Mouse (Mus musculus): ENCODE data around the gene Creb3l1. TPM values are rescaled to one million over a fixed set of nuclear protein-coding genes. Genes with fewer than 3 reads are reported as not detected.
A peak's percentile ranks its signal among the peaks of the same experiment; 100 is the strongest.

The Creb3l1 gene
- polyA plus RNA-seq (2015; fragmentation: Nextera tagmentation; extraction: Ambion mirVana), result 2.7 and 4.0 TPM in 2 replicates

DNA sequence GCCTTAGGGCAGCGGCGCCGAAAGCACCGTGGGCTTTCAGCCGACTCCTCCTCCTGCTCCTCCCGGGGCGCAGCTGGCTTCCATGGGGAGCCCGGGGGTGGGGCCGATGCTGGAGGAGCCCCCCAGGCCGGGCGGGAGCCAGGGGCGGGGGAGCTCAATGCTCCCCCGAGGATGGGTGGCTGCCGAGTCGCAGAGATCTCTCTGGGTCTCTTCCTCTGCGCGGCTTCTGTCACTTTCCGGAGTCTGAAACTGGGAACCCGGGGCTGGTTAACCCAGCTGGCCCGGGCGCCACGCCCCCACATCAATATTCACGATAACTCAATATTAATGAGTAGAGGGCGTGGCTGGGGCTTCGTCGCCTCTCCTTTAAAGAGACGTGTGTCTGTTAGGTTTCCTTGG, at the start of gene Creb3l1:
Creb3l1 (minus strand) TSS at position 229 of the 399 bp plus-strand sequence.
- WGBS, result 0% methylated on average over 16 of the region's 27 CpGs
- Histone ChIP-seq H3K4me3 (ENCODE audit: low read length) (peak within 1 kb of the TSS; percentile 74), H3K9ac (ENCODE audit: low read depth, low read length) (peak within 1 kb of the TSS; percentile 74), H3K4me2 (ENCODE audit: low read length) (peak within 1 kb of the TSS; percentile 99), H3K27ac (ENCODE audit: low read depth, low read length) (0 out of 2 replicates have a peak within 1 kb of the TSS, but pooled peaks have one; percentile 7), H3K9me3 (ENCODE audit: control insufficient read depth, low read length) (no peaks in the 10 kb centered on the region), H3K4me1 (ENCODE audit: control insufficient read depth, insufficient read depth, low read depth, low read length) (peaks cover 8% of the 10 kb centered on the region), H3K36me3 (ENCODE audit: control insufficient read depth, insufficient read depth, low read length) (no peaks in the 10 kb centered on the region), H3K27me3 (replicated peaks; ENCODE audit: control insufficient read depth, insufficient read depth, low read length) (peaks cover 4% of the 10 kb centered on the region)
- ATAC-seq, result peak; percentile 69; the same call in 1 of the 2 replicates

GRCm38 (mm10) chr2:92071143-92071542, 46.8 kb upstream of the Creb3l1 start:
- Histone ChIP-seq H3K4me2 (ENCODE audit: low read length) (no peak overlapping the region), H3K9ac (ENCODE audit: low read depth, low read length) (no peak overlapping the region), H3K27me3 (replicated peaks; ENCODE audit: control insufficient read depth, insufficient read depth, low read length) (no peaks in the 10 kb centered on the region), H3K9me3 (ENCODE audit: control insufficient read depth, low read length) (no peaks in the 10 kb centered on the region), H3K4me1 (ENCODE audit: control insufficient read depth, insufficient read depth, low read depth, low read length) (no peaks in the 10 kb centered on the region), H3K36me3 (ENCODE audit: control insufficient read depth, insufficient read depth, low read length) (no peaks in the 10 kb centered on the region), H3K4me3 (ENCODE audit: low read length) (no peak overlapping the region), H3K27ac (ENCODE audit: low read depth, low read length) (no peak overlapping the region)
- 84% methylated on average over 4 of the region's 4 CpGs for WGBS
- no peak for ATAC-seq

DNA sequence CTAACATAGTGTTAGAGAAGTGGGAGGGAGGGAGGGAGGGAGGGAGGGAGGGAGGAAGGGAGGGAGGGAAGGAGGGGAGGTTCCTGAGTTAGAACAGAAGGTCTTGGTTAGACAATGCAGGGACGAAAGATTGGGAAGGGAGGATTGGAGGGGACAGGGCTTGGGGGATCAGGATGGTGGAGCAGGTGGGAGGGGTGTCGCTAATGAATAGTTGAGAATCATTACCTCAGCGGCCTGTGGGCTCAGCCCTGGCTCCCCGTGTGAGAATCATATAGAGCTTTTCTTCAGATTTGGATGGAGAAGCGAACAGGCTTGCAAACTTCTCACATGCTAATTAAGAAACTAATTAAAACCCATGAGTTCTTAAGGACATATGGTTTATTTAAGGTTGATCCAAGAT, 45.3 kb upstream of the Creb3l1 start:
- Histone ChIP-seq H3K4me3 (ENCODE audit: low read length) (no peak overlapping the region), H3K36me3 (ENCODE audit: control insufficient read depth, insufficient read depth, low read length) (no peaks in the 10 kb centered on the region), H3K9me3 (ENCODE audit: control insufficient read depth, low read length) (no peaks in the 10 kb centered on the region), H3K9ac (ENCODE audit: low read depth, low read length) (no peak overlapping the region), H3K27me3 (replicated peaks; ENCODE audit: control insufficient read depth, insufficient read depth, low read length) (no peaks in the 10 kb centered on the region), H3K4me1 (ENCODE audit: control insufficient read depth, insufficient read depth, low read depth, low read length) (no peaks in the 10 kb centered on the region), H3K4me2 (ENCODE audit: low read length) (no peak overlapping the region), H3K27ac (ENCODE audit: low read depth, low read length) (no peak overlapping the region)
- 57% methylated on average over 5 of the region's 5 CpGs for WGBS
- ATAC-seq, result no peak

GRCm38 (mm10) chr2:92067600-92067999, 43.3 kb upstream of the Creb3l1 start:
- no peak overlapping the region for H3K9ac ChIP-seq (ENCODE audit: low read depth, low read length)
- 82% methylated on average over 3 of the region's 3 CpGs for WGBS

DNA sequence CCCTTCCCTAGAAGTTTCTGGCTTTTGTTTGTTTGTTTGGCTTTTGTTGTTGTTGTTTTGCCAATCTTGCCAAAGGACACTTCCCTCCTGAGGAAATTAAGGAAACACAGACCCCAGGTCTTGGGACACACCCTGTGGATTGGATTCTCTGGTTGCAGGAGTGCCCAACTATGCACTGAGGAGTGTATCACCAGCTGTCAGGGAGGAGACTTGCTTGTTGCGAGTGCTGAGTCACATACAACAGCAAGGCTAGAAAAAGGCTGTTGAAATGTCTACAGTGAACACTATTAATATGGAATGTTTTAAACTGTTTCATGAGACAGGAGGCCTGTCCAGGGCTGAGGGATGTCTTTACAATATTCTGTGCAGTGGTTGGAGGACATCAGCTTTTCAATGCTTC, 42.6 kb upstream of the Creb3l1 start:
- 92% methylated on average over 1 of the region's 1 CpGs for WGBS
- Histone ChIP-seq H3K27ac (ENCODE audit: low read depth, low read length) (no peak overlapping the region), H3K36me3 (ENCODE audit: control insufficient read depth, insufficient read depth, low read length) (no peaks in the 10 kb centered on the region), H3K4me1 (ENCODE audit: control insufficient read depth, insufficient read depth, low read depth, low read length) (no peaks in the 10 kb centered on the region), H3K9ac (ENCODE audit: low read depth, low read length) (no peak overlapping the region), H3K27me3 (replicated peaks; ENCODE audit: control insufficient read depth, insufficient read depth, low read length) (no peaks in the 10 kb centered on the region), H3K4me3 (ENCODE audit: low read length) (no peak overlapping the region), H3K4me2 (ENCODE audit: low read length) (no peak overlapping the region), H3K9me3 (ENCODE audit: control insufficient read depth, low read length) (no peaks in the 10 kb centered on the region)
- no peak for ATAC-seq

More at GRCm38 (mm10) chr2:92067600-92067999, 43.3 kb upstream of the Creb3l1 start:
- Histone ChIP-seq H3K36me3 (ENCODE audit: control insufficient read depth, insufficient read depth, low read length) (no peaks in the 10 kb centered on the region), H3K9me3 (ENCODE audit: control insufficient read depth, low read length) (no peaks in the 10 kb centered on the region), H3K27ac (ENCODE audit: low read depth, low read length) (no peak overlapping the region), H3K27me3 (replicated peaks; ENCODE audit: control insufficient read depth, insufficient read depth, low read length) (no peaks in the 10 kb centered on the region), H3K4me3 (ENCODE audit: low read length) (no peak overlapping the region), H3K4me2 (ENCODE audit: low read length) (no peak overlapping the region), H3K4me1 (ENCODE audit: control insufficient read depth, insufficient read depth, low read depth, low read length) (no peaks in the 10 kb centered on the region)
- no peak for ATAC-seq

GRCm38 (mm10) chr2:92065938-92066337, 41.6 kb upstream of the Creb3l1 start:
- no peak overlapping the region for H3K9ac ChIP-seq (ENCODE audit: low read depth, low read length)
- no peaks in the 10 kb centered on the region for H3K36me3 ChIP-seq (ENCODE audit: control insufficient read depth, insufficient read depth, low read length)
- no peaks in the 10 kb centered on the region for H3K27me3 ChIP-seq (replicated peaks; ENCODE audit: control insufficient read depth, insufficient read depth, low read length)
- 64% methylated on average over 6 of the region's 6 CpGs for WGBS
- no peak overlapping the region for H3K4me3 ChIP-seq (ENCODE audit: low read length)
- no peak overlapping the region for H3K4me2 ChIP-seq (ENCODE audit: low read length)
- no peaks in the 10 kb centered on the region for H3K9me3 ChIP-seq (ENCODE audit: control insufficient read depth, low read length)
- no peak for ATAC-seq
- H3K4me1 ChIP-seq (ENCODE audit: control insufficient read depth, insufficient read depth, low read depth, low read length), result no peaks in the 10 kb centered on the region
- H3K27ac ChIP-seq (ENCODE audit: low read depth, low read length), result no peak overlapping the region

DNA sequence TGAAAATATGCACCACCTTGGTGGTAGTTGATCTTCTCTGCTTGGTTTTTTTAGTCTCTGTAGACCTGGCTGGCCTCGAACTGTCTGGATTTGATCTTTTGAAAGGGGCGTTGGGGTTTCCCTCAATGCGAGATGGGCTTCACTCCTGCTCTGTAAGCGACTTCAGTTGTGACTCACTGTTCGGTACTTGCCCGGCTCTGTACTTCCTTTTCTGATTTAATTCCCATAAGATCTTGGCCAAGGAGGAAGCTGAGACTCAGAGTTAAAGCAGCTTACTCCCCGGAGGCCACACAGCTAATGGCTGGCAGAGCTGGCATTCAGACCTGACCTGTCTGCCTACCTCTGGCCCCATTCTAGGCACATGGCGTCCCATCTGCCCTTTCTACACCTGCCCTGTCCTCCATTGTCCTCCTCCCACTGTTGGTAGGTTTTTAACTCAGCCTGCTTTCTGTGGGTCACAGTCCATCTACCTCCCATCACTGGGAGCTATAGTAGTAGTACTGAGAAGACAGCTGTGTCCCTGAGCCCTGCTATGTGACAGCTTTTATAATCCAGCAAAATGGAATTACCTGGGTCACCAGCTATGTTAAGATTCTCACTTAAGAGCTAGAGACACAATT, 41.1 kb upstream of the Creb3l1 start:
- 85% methylated on average over 8 of the region's 8 CpGs for WGBS
- ATAC-seq, result no peak
- H3K4me2 ChIP-seq (ENCODE audit: low read length), result no peak overlapping the region
- no peaks in the 10 kb centered on the region for H3K9me3 ChIP-seq (ENCODE audit: control insufficient read depth, low read length)
- H3K4me3 ChIP-seq (ENCODE audit: low read length), result no peak overlapping the region
- no peaks in the 10 kb centered on the region for H3K27me3 ChIP-seq (replicated peaks; ENCODE audit: control insufficient read depth, insufficient read depth, low read length)
- no peaks in the 10 kb centered on the region for H3K36me3 ChIP-seq (ENCODE audit: control insufficient read depth, insufficient read depth, low read length)
- no peak overlapping the region for H3K27ac ChIP-seq (ENCODE audit: low read depth, low read length)
- H3K4me1 ChIP-seq (ENCODE audit: control insufficient read depth, insufficient read depth, low read depth, low read length), result no peaks in the 10 kb centered on the region
- no peak overlapping the region for H3K9ac ChIP-seq (ENCODE audit: low read depth, low read length)

DNA sequence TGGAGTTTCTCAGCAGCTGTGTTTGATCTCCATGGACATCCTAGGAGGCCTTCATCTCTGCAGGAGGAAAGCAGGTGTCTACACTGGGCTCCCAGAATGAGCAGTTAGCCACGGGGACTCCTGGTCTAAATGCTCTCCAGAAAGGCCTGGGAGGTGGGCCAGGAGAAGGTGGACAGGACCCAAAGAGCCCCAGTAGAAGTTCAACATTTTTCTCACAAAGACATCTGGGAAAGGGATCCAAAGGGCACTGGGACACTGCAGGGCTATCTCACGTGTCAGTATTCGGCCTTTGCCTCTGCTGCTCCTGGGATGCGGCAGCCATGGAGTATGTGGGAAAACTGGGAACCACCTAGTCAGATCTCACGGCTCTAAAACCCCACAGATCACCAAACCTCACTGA, 38.8 kb upstream of the Creb3l1 start:
- H3K36me3 ChIP-seq (ENCODE audit: control insufficient read depth, insufficient read depth, low read length), result no peaks in the 10 kb centered on the region
- no peak overlapping the region for H3K4me3 ChIP-seq (ENCODE audit: low read length)
- H3K27me3 ChIP-seq (replicated peaks; ENCODE audit: control insufficient read depth, insufficient read depth, low read length), result no peaks in the 10 kb centered on the region
- H3K4me1 ChIP-seq (ENCODE audit: control insufficient read depth, insufficient read depth, low read depth, low read length), result peaks cover 2% of the 10 kb centered on the region; the same call in 1 of the 2 replicates
- H3K9me3 ChIP-seq (ENCODE audit: control insufficient read depth, low read length), result no peaks in the 10 kb centered on the region
- ATAC-seq, result no peak
- 73% methylated on average over 5 of the region's 5 CpGs for WGBS
- no peak overlapping the region for H3K9ac ChIP-seq (ENCODE audit: low read depth, low read length)
- no peak overlapping the region for H3K27ac ChIP-seq (ENCODE audit: low read depth, low read length)
- H3K4me2 ChIP-seq (ENCODE audit: low read length), result no peak overlapping the region

- peaks cover 2% of the 10 kb centered on the region; the same call in 1 of the 2 replicates for H3K4me1 ChIP-seq (ENCODE audit: control insufficient read depth, insufficient read depth, low read depth, low read length)
- 69% methylated on average over 5 of the region's 5 CpGs for WGBS
- H3K36me3 ChIP-seq (ENCODE audit: control insufficient read depth, insufficient read depth, low read length), result no peaks in the 10 kb centered on the region
- no peak for ATAC-seq
- no peak overlapping the region for H3K4me3 ChIP-seq (ENCODE audit: low read length)
- no peak overlapping the region for H3K27ac ChIP-seq (ENCODE audit: low read depth, low read length)
- H3K9ac ChIP-seq (ENCODE audit: low read depth, low read length), result no peak overlapping the region
- no peaks in the 10 kb centered on the region for H3K27me3 ChIP-seq (replicated peaks; ENCODE audit: control insufficient read depth, insufficient read depth, low read length)
- H3K9me3 ChIP-seq (ENCODE audit: control insufficient read depth, low read length), result no peaks in the 10 kb centered on the region
- H3K4me2 ChIP-seq (ENCODE audit: low read length), result no peak overlapping the region
Observed at GRCm38 (mm10) chr2:92061337-92061736, 37.0 kb upstream of the Creb3l1 start.

All from hindbrain, embryonic 16.5 days (tissue).